Mouse (Mus musculus) lung, postnatal 0 days (tissue): ENCODE measurements around the gene Rab2b. TPM values are rescaled to one million over a fixed set of nuclear protein-coding genes. Genes with fewer than 3 reads are reported as not detected.

Experiments
- ATAC-seq: fragments of 200-750 bp; cut with Nextera tagmentation; 2 replicates; pipeline ENCODE4 v1.8.0; 2017; ENCODE audit warnings: moderate library complexity
- DNase-seq: peaks from one replicate; pipeline ENCODE4 v3.0.0-alpha.2; 2016; ENCODE audit warnings: low spot score
- H3K27ac ChIP-seq: fragments of 300-500 bp; sonication (generic); 2 replicates; pipeline ENCODE4 v1.5.1; 2014; ENCODE audit warnings: antibody characterized with exemption, mild to moderate bottlenecking, low read length, mixed read lengths
- H3K27me3 ChIP-seq: fragments of 300-500 bp; sonication (generic); replicated peaks from 2 replicates; pipeline ENCODE4 v1.6.1; 2014; ENCODE audit warnings: low read length, mixed read lengths; ENCODE audit not compliant: insufficient read depth
- H3K36me3 ChIP-seq: fragments of 300-500 bp; sonication (generic); 2 replicates; pipeline ENCODE4 v1.6.1; 2014; ENCODE audit warnings: low read length, mixed read lengths; ENCODE audit not compliant: insufficient read depth
- H3K4me1 ChIP-seq: fragments of 300-500 bp; sonication (generic); 2 replicates; pipeline ENCODE4 v1.6.1; 2014; ENCODE audit warnings: antibody characterized with exemption, low read depth, low read length, mixed read lengths; ENCODE audit not compliant: insufficient read depth
- H3K4me2 ChIP-seq: fragments of 300-500 bp; sonication (generic); replicated peaks from 2 replicates; pipeline ENCODE4 v1.6.1; 2014; ENCODE audit warnings: low read depth, mild to moderate bottlenecking, low read length, moderate library complexity, mixed read lengths
- H3K4me3 ChIP-seq: fragments of 300-500 bp; sonication (generic); 2 replicates; pipeline ENCODE4 v1.5.1; 2014; ENCODE audit warnings: low read depth, low read length
- H3K9ac ChIP-seq: fragments of 300-500 bp; sonication (generic); replicated peaks from 2 replicates; pipeline ENCODE4 v1.6.1; 2014; ENCODE audit warnings: low read depth, mild to moderate bottlenecking
- H3K9me3 ChIP-seq: fragments of 300-500 bp; sonication (generic); 2 replicates; pipeline ENCODE4 v1.6.1; 2016; ENCODE audit warnings: low read length, mixed read lengths
- CTCF ChIP-seq: IDR thresholded peaks from 2 replicates; pipeline ENCODE4 v1.5.1; 2016; ENCODE audit warnings: antibody characterized with exemption, mild to moderate bottlenecking
- EP300 ChIP-seq: IDR thresholded peaks from 2 replicates; pipeline ENCODE4 v1.6.1; 2016; ENCODE audit warnings: antibody characterized with exemption, mild to moderate bottlenecking, control low read depth
- WGBS: fragments of 180-500 bp; shearing (Covaris S2); extraction: QIAGEN DNeasy Blood & Tissue Kit; methylation state at CpG from one replicate; pipeline ENCODE4 v1.1.7; 2014; 5-methylcytosine and 5-hydroxymethylcytosine counted together
- polyA plus RNA-seq: library from polyadenylated mRNA; unstranded; fragments of >200 nt; fragmentation: Nextera tagmentation; extraction: Ambion mirVana; gene quantifications from 2 replicates; pipeline ENCODE4 v1.2.1, GENCODE M21; 2015

The Rab2b gene
- 11.9 and 14.3 TPM in 2 replicates for polyA plus RNA-seq

DNA sequence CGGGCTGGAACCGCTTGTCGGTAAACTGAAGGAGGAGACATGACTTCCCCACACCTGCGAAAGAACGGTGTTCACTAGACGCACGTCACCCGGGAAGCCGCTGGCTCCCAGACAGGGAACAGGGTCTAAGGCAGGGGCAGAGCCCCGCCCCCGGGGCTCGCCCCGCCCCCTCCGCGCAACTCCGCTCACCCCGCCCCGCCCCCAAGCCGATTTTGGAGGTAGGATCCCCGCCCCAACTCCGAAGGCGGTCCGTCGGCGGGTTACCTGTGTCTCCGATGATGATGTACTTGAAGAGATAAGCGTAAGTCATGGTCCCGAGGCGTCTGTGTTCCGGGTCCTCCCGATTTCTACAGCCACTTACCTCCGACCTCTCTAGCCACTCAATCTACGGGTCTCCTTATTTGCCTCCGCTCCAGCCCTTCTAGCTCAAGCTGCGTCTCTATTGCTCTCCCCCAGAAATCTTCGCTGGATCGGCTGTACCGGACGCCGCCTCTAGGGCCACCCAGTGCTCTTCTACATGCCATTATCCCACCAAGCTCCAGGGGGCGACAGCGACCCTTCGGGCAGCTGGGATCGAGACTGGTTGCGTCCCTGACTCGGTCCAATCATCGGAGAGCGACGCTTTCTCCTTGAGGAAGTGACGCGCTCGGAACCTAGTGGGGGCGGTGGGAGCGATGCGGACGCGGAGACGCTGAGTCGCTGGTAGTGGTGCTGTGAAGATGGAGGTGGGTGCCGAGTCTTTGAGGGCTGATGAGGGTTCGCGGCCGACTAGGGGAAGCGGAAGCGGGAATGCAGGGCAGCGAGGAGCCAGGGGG is at the start of gene Rab2b, which contains the start of gene Tox4:
Gene Rab2b (minus strand): TSS at position 614 of the 815 bp plus-strand sequence.
Gene Tox4 (plus strand): TSS at position 215 of the 815 bp plus-strand sequence.
- WGBS: under 1% methylated on average over 63 of the region's 66 CpGs
- peak within 1 kb of the TSS; percentile 68 for H3K4me2 ChIP-seq
- H3K27me3 ChIP-seq: no peaks in the 10 kb centered on the region
- H3K36me3 ChIP-seq: no peaks in the 10 kb centered on the region
- H3K9me3 ChIP-seq: no peaks in the 10 kb centered on the region
- no peaks in the 10 kb centered on the region; the same call in 1 of the 2 replicates for H3K4me1 ChIP-seq
- peak within 1 kb of the TSS; percentile 79 for H3K4me3 ChIP-seq
- peak; percentile 97 for ATAC-seq
- peak; percentile 99 for DNase-seq
- peak within 1 kb of the TSS; percentile 77 for H3K9ac ChIP-seq
- TF ChIP-seq EP300: peak; percentile 47; the same call in 1 of the 2 replicates
- TF ChIP-seq CTCF: peak; percentile 100
- H3K27ac ChIP-seq: peak within 1 kb of the TSS; percentile 93

DNA sequence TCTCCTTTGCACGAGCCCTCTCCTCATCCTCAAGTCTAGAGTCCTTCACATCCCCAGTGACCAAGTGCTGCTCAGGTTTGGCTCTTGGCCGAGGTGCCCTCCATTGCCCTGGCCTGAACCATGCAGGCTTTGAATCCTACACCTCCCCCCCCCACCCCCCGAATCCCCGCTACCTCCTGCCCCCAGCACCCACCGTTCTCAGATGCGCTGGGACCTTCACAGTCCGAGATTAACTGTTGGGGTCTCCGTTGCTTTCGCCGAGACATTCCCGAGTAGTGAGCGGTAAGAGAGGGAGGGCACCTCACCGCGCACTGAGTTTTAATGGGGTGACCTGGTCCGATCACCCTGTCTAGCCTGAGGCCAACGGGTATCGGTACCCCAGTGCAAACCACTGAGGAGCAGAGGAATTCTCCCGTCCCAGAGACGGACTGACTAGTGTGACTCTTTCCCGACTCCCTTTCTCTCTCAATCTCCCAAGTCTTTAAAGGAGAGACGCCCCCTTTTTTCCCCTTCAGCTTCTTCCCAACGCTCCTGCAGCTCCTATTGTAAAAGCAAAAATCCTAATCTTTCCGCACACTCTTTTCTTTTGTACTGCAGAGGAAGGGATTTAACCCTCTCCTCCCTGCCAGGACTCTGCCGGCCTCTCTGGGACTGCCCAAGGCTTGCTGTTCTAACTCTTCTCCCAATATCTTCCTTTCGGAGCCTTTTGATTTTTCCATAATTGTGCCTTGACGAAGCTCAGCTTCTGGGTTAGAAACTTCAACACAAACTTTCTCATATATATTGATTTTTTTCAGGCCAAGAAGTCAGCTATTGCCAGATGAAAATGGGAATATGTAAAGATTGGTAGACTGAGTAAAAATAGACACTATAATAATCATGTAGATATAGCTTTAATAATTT is 48.8 kb upstream of the Rab2b start, which contains the start of gene Sall2:
Gene Sall2 (minus strand): TSS at position 853 of the 903 bp plus-strand sequence.
- peak within 1 kb of the TSS; percentile 54 for H3K4me2 ChIP-seq
- peak within 1 kb of the TSS; percentile 31 for H3K4me3 ChIP-seq
- no peaks in the 10 kb centered on the region for H3K36me3 ChIP-seq
- 1% methylated on average over 26 of the region's 26 CpGs for WGBS
- H3K9ac ChIP-seq: no peak within 1 kb of the TSS
- peaks cover 4% of the 10 kb centered on the region; the same call in 1 of the 2 replicates for H3K4me1 ChIP-seq
- DNase-seq (no peak), ATAC-seq (no peak)
- TF ChIP-seq CTCF (no peak), EP300 (no peak)
- 0 out of 2 replicates have a peak, but pooled peaks cover 22% of the 10 kb centered on the region for H3K27me3 ChIP-seq
- H3K9me3 ChIP-seq: no peaks in the 10 kb centered on the region
- no peak within 1 kb of the TSS for H3K27ac ChIP-seq

DNA sequence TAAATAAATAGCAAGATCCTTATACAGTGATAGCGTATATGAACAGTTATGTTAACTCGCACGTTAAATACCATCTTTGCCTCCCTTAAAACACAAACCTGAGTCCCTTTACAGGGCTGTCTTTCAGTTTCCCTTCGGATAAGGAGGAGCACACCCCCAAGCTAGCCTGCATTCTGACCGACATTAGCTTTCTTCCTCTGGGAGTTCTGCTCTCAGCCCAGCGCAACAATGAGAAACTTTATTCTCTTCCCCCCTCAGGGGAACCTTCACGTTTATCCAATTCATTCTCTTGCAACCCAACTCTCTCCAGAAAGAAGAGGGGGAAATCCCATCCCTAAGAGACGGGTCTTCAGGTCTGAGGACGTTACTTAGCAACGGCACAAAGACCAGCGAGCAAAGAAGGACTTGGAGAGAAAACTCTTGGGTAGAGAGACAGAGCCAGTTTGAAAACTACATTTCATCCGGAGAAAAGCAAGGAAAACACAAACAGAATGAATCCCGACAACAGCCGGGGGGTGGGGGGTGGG is 48.1 kb upstream of the Rab2b start:
- H3K27me3 ChIP-seq: 0 out of 2 replicates have a peak, but pooled peaks cover 22% of the 10 kb centered on the region
- peak overlapping the region; percentile 54 for H3K4me2 ChIP-seq
- H3K4me3 ChIP-seq: peak overlapping the region; percentile 31
- H3K36me3 ChIP-seq: no peaks in the 10 kb centered on the region
- peaks cover 4% of the 10 kb centered on the region; the same call in 1 of the 2 replicates for H3K4me1 ChIP-seq
- TF ChIP-seq CTCF: no peak
- TF ChIP-seq EP300: no peak
- no peak overlapping the region for H3K27ac ChIP-seq
- no peaks in the 10 kb centered on the region for H3K9me3 ChIP-seq
- WGBS: 2% methylated on average over 14 of the region's 14 CpGs
- no peak for ATAC-seq
- no peak for DNase-seq
- no peak overlapping the region for H3K9ac ChIP-seq

DNA sequence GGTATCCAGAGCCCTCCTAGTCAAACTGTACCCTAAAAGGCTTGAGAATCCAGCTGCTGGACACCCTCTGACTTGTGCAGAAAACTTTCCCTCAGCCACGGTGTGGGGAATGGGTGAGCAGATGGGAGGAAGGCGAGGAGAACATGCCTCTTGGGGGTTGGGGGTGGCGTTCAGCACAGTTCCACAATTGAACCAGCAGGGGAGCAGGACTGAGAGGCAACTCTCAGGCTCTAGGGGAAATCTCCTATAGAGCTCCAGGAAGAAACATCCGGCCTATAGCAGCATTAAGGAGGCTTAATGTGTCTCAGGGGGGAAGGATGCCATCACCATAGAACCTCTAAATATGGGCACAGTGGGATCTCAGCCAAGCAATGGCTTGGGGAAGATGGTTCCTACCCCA is 46.5 kb upstream of the Rab2b start:
- Histone ChIP-seq H3K4me2 (no peak overlapping the region), H3K36me3 (no peaks in the 10 kb centered on the region), H3K4me3 (no peak overlapping the region), H3K9ac (no peak overlapping the region), H3K27me3 (0 out of 2 replicates have a peak, but pooled peaks cover 16% of the 10 kb centered on the region), H3K9me3 (no peaks in the 10 kb centered on the region), H3K27ac (no peak overlapping the region), H3K4me1 (peaks cover 4% of the 10 kb centered on the region; the same call in 1 of the 2 replicates)
- peak; percentile 50 for TF ChIP-seq CTCF
- no peak for TF ChIP-seq EP300
- WGBS: 13% methylated on average over 4 of the region's 4 CpGs
- DNase-seq: no peak
- ATAC-seq: no peak

GRCm38 (mm10) chr14:52319361-52319760 is 40.0 kb upstream of the Rab2b start:
- Histone ChIP-seq H3K4me3 (no peak overlapping the region), H3K4me1 (no peaks in the 10 kb centered on the region), H3K4me2 (no peak overlapping the region), H3K27me3 (no peaks in the 10 kb centered on the region), H3K27ac (no peak overlapping the region), H3K9ac (no peak overlapping the region), H3K9me3 (no peaks in the 10 kb centered on the region), H3K36me3 (no peaks in the 10 kb centered on the region)
- no peak for DNase-seq
- WGBS: 41% methylated on average over 6 of the region's 6 CpGs
- no peak for ATAC-seq
- TF ChIP-seq CTCF: no peak
- TF ChIP-seq EP300: no peak
